Mouse (Mus musculus): ENCODE measurements around the gene Hmg20b.

Hmg20b gene

GRCm38 (mm10) chr10:81379183-81379553, 28.9 kb upstream of the Hmg20b start:
- in situ Hi-C loops (cut with MboI, MseI), result no loop called here

- in situ Hi-C loops (cut with MboI, MseI), result no loop called here
Observed at GRCm38 (mm10) chr10:81378553-81379182, 28.4 kb upstream of the Hmg20b start.

- in situ Hi-C loops (cut with MboI, MseI), result no loop called here
Observed at GRCm38 (mm10) chr10:81377793-81378552, 27.7 kb upstream of the Hmg20b start, which contains the start of gene Fzr1. Fzr1 (minus strand) TSS chr10:81378516.

- in situ Hi-C loops (cut with MboI, MseI), result no loop called here
Observed at GRCm38 (mm10) chr10:81377362-81377664, 27.0 kb upstream of the Hmg20b start.

- in situ Hi-C loops (cut with MboI, MseI), result no loop called here
Observed at GRCm38 (mm10) chr10:81376561-81377361, 26.5 kb upstream of the Hmg20b start.

GRCm38 (mm10) chr10:81375322-81375721, 25.0 kb upstream of the Hmg20b start:
- in situ Hi-C loops (cut with MboI, MseI), result no loop called here

- in situ Hi-C loops (cut with MboI, MseI), result no loop called here
Observed at GRCm38 (mm10) chr10:81367207-81367495, 16.9 kb upstream of the Hmg20b start.

- in situ Hi-C loops (cut with MboI, MseI), result no loop called here
Observed at GRCm38 (mm10) chr10:81366477-81367206, 16.4 kb upstream of the Hmg20b start.

- in situ Hi-C loops (cut with MboI, MseI), result no loop called here
Observed at GRCm38 (mm10) chr10:81365672-81366476, 15.6 kb upstream of the Hmg20b start, which contains the start of gene 4930404N11Rik. 4930404N11Rik (minus strand) TSS chr10:81365816.

GRCm38 (mm10) chr10:81365073-81365472, 14.8 kb upstream of the Hmg20b start:
- in situ Hi-C loops (cut with MboI, MseI), result no loop called here

GRCm38 (mm10) chr10:81364666-81365065, 14.4 kb upstream of the Hmg20b start:
- in situ Hi-C loops (cut with MboI, MseI), result no loop called here

GRCm38 (mm10) chr10:81363436-81364346, 13.4 kb upstream of the Hmg20b start:
- in situ Hi-C loops (cut with MboI, MseI), result no loop called here

- in situ Hi-C loops (cut with MboI, MseI), result no loop called here
Observed at GRCm38 (mm10) chr10:81362336-81362949, 12.2 kb upstream of the Hmg20b start.

- in situ Hi-C loops (cut with MboI, MseI), result no loop called here
Observed at GRCm38 (mm10) chr10:81360721-81361120, 10.4 kb upstream of the Hmg20b start.

- in situ Hi-C loops (cut with MboI, MseI), result no loop called here
Observed at GRCm38 (mm10) chr10:81358841-81359240, 8.6 kb upstream of the Hmg20b start.

GRCm38 (mm10) chr10:81358209-81358608, 7.9 kb upstream of the Hmg20b start:
- in situ Hi-C loops (cut with MboI, MseI), result no loop called here

GRCm38 (mm10) chr10:81356991-81357844, 6.9 kb upstream of the Hmg20b start, which contains the start of gene Mfsd12:
Mfsd12 (plus strand) TSS chr10:81357491.
- in situ Hi-C loops (cut with MboI, MseI), result no loop called here

GRCm38 (mm10) chr10:81356352-81356990, 6.2 kb upstream of the Hmg20b start:
- in situ Hi-C loops (cut with MboI, MseI), result no loop called here
